ENCODE assay signal across 13 mouse cellular contexts in genomic region chr6:38882728-38883171, GRCm38 (mm10). TPM values are rescaled to one million over a fixed set of nuclear protein-coding genes. Genes with fewer than 3 reads are reported as not detected.
DNase-seq lines count a peak whose midpoint lies in the region; ATAC-seq and TF ChIP-seq lines count a peak whose summit lies in the region.
"Had no signal": no experiment of that assay in that cellular context is flagged by ENCODE, and none has a peak within 500 bp of the region (broad histone marks: within the 10 kb centered on the region; RNA-seq: fewer than 3 reads in every experiment).

No protein-coding gene starts in this region.

- H3K4me2 ChIP-seq in heart, embryonic 11.5 days = no peak overlapping the region
- no peak overlapping the region for H3K4me2 ChIP-seq in intestine, embryonic 16.5 days (ENCODE audit: low read depth, low read length)
- no peak overlapping the region for H3K4me2 ChIP-seq in stomach, postnatal 0 days (replicated peaks; ENCODE audit: low read depth)
- H3K4me2 ChIP-seq in midbrain, embryonic 11.5 days = no peak overlapping the region
- H3K4me2 ChIP-seq: heart, embryonic 15.5 days had no signal

- H3K36me3 ChIP-seq in heart, embryonic 11.5 days (ENCODE audit: control insufficient read depth, insufficient read depth, low read length) = no peaks in the 10 kb centered on the region
- no peaks in the 10 kb centered on the region for H3K36me3 ChIP-seq in intestine, embryonic 16.5 days (ENCODE audit: control insufficient read depth, insufficient read depth, low read length)
- H3K36me3 ChIP-seq in stomach, postnatal 0 days (ENCODE audit: control insufficient read depth, insufficient read depth, low read length) = no peaks in the 10 kb centered on the region
- no peaks in the 10 kb centered on the region for H3K36me3 ChIP-seq in midbrain, embryonic 11.5 days (ENCODE audit: control insufficient read depth, insufficient read depth, low read length)
- H3K36me3 ChIP-seq: heart, embryonic 15.5 days had no signal

- H3K27me3 ChIP-seq in heart, embryonic 11.5 days (ENCODE audit: control insufficient read depth, insufficient read depth, low read length) = no peaks in the 10 kb centered on the region
- no peaks in the 10 kb centered on the region for H3K27me3 ChIP-seq in intestine, embryonic 16.5 days (replicated peaks; ENCODE audit: control insufficient read depth, insufficient read depth, low read length)
- H3K27me3 ChIP-seq in stomach, postnatal 0 days (ENCODE audit: control insufficient read depth, insufficient read depth, low read length) = no peaks in the 10 kb centered on the region
- peaks cover 2% of the 10 kb centered on the region; the same call in 1 of the 2 replicates for H3K27me3 ChIP-seq in midbrain, embryonic 11.5 days (ENCODE audit: control insufficient read depth, insufficient read depth, low read length)
- H3K27me3 ChIP-seq: heart, embryonic 15.5 days had no signal

- H3K27ac ChIP-seq in heart, embryonic 11.5 days (ENCODE audit: low read depth, low read length) = no peak overlapping the region
- peak overlapping the region; percentile 48 for H3K27ac ChIP-seq in intestine, embryonic 16.5 days (ENCODE audit: low read length)
- H3K27ac ChIP-seq in stomach, postnatal 0 days (replicated peaks) = peak overlapping the region; percentile 45; the same call in 1 of the 2 replicates
- no peak overlapping the region for H3K27ac ChIP-seq in midbrain, embryonic 11.5 days (ENCODE audit: low read depth, low read length)
- H3K27ac ChIP-seq: heart, embryonic 15.5 days had no signal

- H3K4me1 ChIP-seq in heart, embryonic 11.5 days (ENCODE audit: control insufficient read depth, insufficient read depth, low read length) = no peaks in the 10 kb centered on the region
- H3K4me1 ChIP-seq in intestine, embryonic 16.5 days (ENCODE audit: control insufficient read depth, insufficient read depth, low read length) = peaks cover 24% of the 10 kb centered on the region
- peaks cover 4% of the 10 kb centered on the region; the same call in 1 of the 2 replicates for H3K4me1 ChIP-seq in stomach, postnatal 0 days (replicated peaks; ENCODE audit: control insufficient read depth, insufficient read depth)
- H3K4me1 ChIP-seq in midbrain, embryonic 11.5 days (ENCODE audit: control insufficient read depth, insufficient read depth, low read length) = peaks cover 8% of the 10 kb centered on the region

- no peaks in the 10 kb centered on the region for H3K9me3 ChIP-seq in heart, embryonic 11.5 days (replicated peaks; ENCODE audit: control insufficient read depth, low read length)
- no peaks in the 10 kb centered on the region for H3K9me3 ChIP-seq in intestine, embryonic 16.5 days (ENCODE audit: control insufficient read depth, low read length)
- no peaks in the 10 kb centered on the region for H3K9me3 ChIP-seq in stomach, postnatal 0 days (ENCODE audit: control insufficient read depth, low read length)
- no peaks in the 10 kb centered on the region for H3K9me3 ChIP-seq in midbrain, embryonic 11.5 days (ENCODE audit: control insufficient read depth, low read length)
- H3K9me3 ChIP-seq: heart, embryonic 15.5 days had no signal

- no peak for TF ChIP-seq EP300 in stomach, postnatal 0 days (optimal IDR thresholded peaks at IDR 0.05)

- DNase-seq in heart, adult 11 months = peak; percentile 84
- DNase-seq in right cerebral cortex, postnatal 10 days (ENCODE audit: low spot score in 2 of 2) = peak; percentile 29 to 42
- DNase-seq in right cerebral cortex, postnatal 36 days (ENCODE audit: low spot score in 2 of 2) = no peak
- peak; percentile 49 for DNase-seq in stomach, postnatal 0 days (ENCODE audit: low spot score)
- no peak for DNase-seq in midbrain, embryonic 11.5 days (ENCODE audit: low spot score, missing footprints)
- no peak for DNase-seq in gastrocnemius, postnatal 10 days
- DNase-seq: adrenal gland, postnatal 25 days; kidney, postnatal 10 days; lung, adult 2 months; thymus, adult 2 months had no signal

- no peak overlapping the region for H3K4me3 ChIP-seq in heart, embryonic 11.5 days (ENCODE audit: low read depth, low read length)
- no peak overlapping the region for H3K4me3 ChIP-seq in intestine, embryonic 16.5 days (ENCODE audit: low read length)
- H3K4me3 ChIP-seq in stomach, postnatal 0 days (ENCODE audit: low read depth, low read length) = no peak overlapping the region
- no peak overlapping the region for H3K4me3 ChIP-seq in midbrain, embryonic 11.5 days (ENCODE audit: low read depth, low read length)
- H3K4me3 ChIP-seq: heart, embryonic 15.5 days had no signal

- no peak for TF ChIP-seq CTCF in stomach, postnatal 0 days (IDR thresholded peaks at IDR 0.05; ENCODE audit: low read depth)

- no peak for ATAC-seq in heart, embryonic 11.5 days (replicated peaks; ENCODE audit: insufficient number of reproducible peaks, low FRiP score, low TSS enrichment)
- ATAC-seq in intestine, embryonic 16.5 days = peak; percentile 37
- peak; percentile 32; the same call in 1 of the 2 replicates for ATAC-seq in stomach, postnatal 0 days (ENCODE audit: low FRiP score, low TSS enrichment)
- no peak for ATAC-seq in midbrain, embryonic 11.5 days (ENCODE audit: low FRiP score)

- 63% methylated on average over 6 of the region's 6 CpGs for WGBS in heart, embryonic 11.5 days (ENCODE audit: insufficient replicate concordance)
- 33% methylated on average over 6 of the region's 6 CpGs for WGBS in intestine, embryonic 16.5 days
- WGBS in stomach, postnatal 0 days = 19% methylated on average over 6 of the region's 6 CpGs
- WGBS in midbrain, embryonic 11.5 days = 61% methylated on average over 6 of the region's 6 CpGs

- H3K9ac ChIP-seq in heart, embryonic 11.5 days (ENCODE audit: low read depth, low read length) = no peak overlapping the region
- 0 out of 2 replicates have a peak overlapping the region, but pooled peaks have one; percentile 10 for H3K9ac ChIP-seq in intestine, embryonic 16.5 days (ENCODE audit: low read depth, low read length)
- H3K9ac ChIP-seq in stomach, postnatal 0 days (ENCODE audit: low read length) = no peak overlapping the region
- H3K9ac ChIP-seq in midbrain, embryonic 11.5 days (ENCODE audit: low read length) = no peak overlapping the region
- H3K9ac ChIP-seq: heart, embryonic 15.5 days had no signal

RNA-seq across cellular contexts. Expression of gene Hipk2, which starts 6.8 kb away (rescaled TPM):
- polyA plus RNA-seq in heart, embryonic 11.5 days (2014; fragmentation: Nextera tagmentation; extraction: Ambion mirVana) = 15.1 and 18.9 TPM in 2 replicates
- 16.2 and 18.7 TPM in 2 replicates for polyA plus RNA-seq in intestine, embryonic 16.5 days (2015; fragmentation: Nextera tagmentation; extraction: Ambion mirVana)
- 13.7 and 13.9 TPM in 2 replicates for polyA plus RNA-seq in stomach, postnatal 0 days (2015; fragmentation: Nextera tagmentation; extraction: Ambion mirVana)
- polyA plus RNA-seq in midbrain, embryonic 11.5 days (2014; fragmentation: Nextera tagmentation; extraction: Ambion mirVana) = 25.2 and 25.8 TPM in 2 replicates
- 10 to 100 TPM; 45.1 to 46.0 TPM for total RNA-seq in gastrocnemius, postnatal 10 days (2021)

RNA-seq across cellular contexts. Expression of gene Tbxas1, which starts 7.5 kb away (rescaled TPM):
- 1.7 and 2.4 TPM in 2 replicates for polyA plus RNA-seq in heart, embryonic 11.5 days (2014; fragmentation: Nextera tagmentation; extraction: Ambion mirVana)
- polyA plus RNA-seq in intestine, embryonic 16.5 days (2015; fragmentation: Nextera tagmentation; extraction: Ambion mirVana) = 4.3 and 4.8 TPM in 2 replicates
- 1.9 and 2.0 TPM in 2 replicates for polyA plus RNA-seq in stomach, postnatal 0 days (2015; fragmentation: Nextera tagmentation; extraction: Ambion mirVana)
- polyA plus RNA-seq in midbrain, embryonic 11.5 days (2014; fragmentation: Nextera tagmentation; extraction: Ambion mirVana) = 1.5 TPM in 2 replicates
- 1 to 10 TPM in 1 of 2 experiments, under 1 TPM in 1; 0.92 to 1.9 TPM for total RNA-seq in gastrocnemius, postnatal 10 days (2021)

Comparison
In these comparisons a context has a peak if more than half of its experiments do, and no peak if none do; other contexts are left out.
1. DNase-seq: peak in heart, adult 11 months (single experiment), right cerebral cortex, postnatal 10 days (2 of 2) and stomach, postnatal 0 days (single experiment); none in right cerebral cortex, postnatal 36 days (0 of 2), midbrain, embryonic 11.5 days (single experiment) and gastrocnemius, postnatal 10 days (single experiment).
2. ATAC-seq: peak in intestine, embryonic 16.5 days (single experiment) and stomach, postnatal 0 days (single experiment); none in heart, embryonic 11.5 days (single experiment) and midbrain, embryonic 11.5 days (single experiment).
3. H3K27ac ChIP-seq: peak in intestine, embryonic 16.5 days (single experiment) and stomach, postnatal 0 days (single experiment); none in heart, embryonic 11.5 days (single experiment) and midbrain, embryonic 11.5 days (single experiment).